Mouse (Mus musculus) adrenal gland, adult 18-20 months (tissue): ENCODE measurements around the gene Qser1. TPM values are rescaled to one million over a fixed set of nuclear protein-coding genes. Genes with fewer than 3 reads are reported as not detected.
A peak's percentile ranks its signal among the peaks of the same experiment; 100 is the strongest.
"Not testable (repeated sequence)": the region's sequence is repeated elsewhere in the genome, so short reads cannot be mapped to it uniquely, and the experiment has no call there.

Experiments
- DNase-seq, 2 experiments: peaks; one replicate each; pipeline ENCODE4 v3.0.0; 2021 to 2022; ENCODE audit warnings: low spot score in 2 of 2
- long read RNA-seq, 2 experiments: library from polyadenylated mRNA; stranded (forward); transcript quantifications; one replicate each; pipeline ENCODE4 v2.0.0; 2021
- total RNA-seq, 2 experiments: library from RNA; stranded (reverse); gene quantifications; 1 replicate in 1 of 2; 2 replicates in 1 of 2; pipeline ENCODE4 v1.2.3; 2021

The Qser1 gene
- total RNA-seq, result 10 to 100 TPM; 20.4 to 21.6 TPM
- long read RNA-seq, experiment 1, full-length matches to known transcripts, result 1 of 2 reads
- long read RNA-seq, experiment 1, partial matches to known transcripts, result 0 of 2 reads
- long read RNA-seq, experiment 1, other reads (novel, unspliced or antisense), result 1 of 2 reads
- long read RNA-seq, experiment 2, partial matches to known transcripts, result 2 of 6 reads
- long read RNA-seq, experiment 2, other reads (novel, unspliced or antisense), result 4 of 6 reads

DNA sequence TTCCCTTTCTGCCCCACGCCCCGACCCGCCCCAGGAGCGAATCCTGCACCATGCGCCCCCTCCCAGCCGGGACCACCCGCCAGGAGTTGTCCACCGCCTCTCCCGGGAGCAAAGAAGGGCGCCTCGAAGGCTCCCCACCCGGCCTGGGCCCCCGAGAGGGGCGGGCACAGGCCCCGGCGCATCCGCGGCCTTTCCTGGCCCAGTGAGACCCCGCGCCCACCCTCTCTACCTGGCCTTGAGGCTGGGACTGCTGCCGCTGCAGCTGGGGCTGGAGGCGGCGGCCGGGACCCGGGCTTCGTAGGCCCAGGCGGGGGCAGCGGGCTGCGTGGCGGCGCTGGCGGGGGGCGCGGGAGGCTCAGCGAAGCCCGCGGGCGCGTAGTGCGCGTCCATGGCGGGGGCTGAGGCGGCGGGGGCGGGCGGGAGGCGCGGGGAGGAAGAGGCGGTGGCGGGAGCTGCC, at the start of gene Qser1:
Qser1 (minus strand) TSS at position 390 of the 457 bp plus-strand sequence.
- DNase-seq, result no peak

DNA sequence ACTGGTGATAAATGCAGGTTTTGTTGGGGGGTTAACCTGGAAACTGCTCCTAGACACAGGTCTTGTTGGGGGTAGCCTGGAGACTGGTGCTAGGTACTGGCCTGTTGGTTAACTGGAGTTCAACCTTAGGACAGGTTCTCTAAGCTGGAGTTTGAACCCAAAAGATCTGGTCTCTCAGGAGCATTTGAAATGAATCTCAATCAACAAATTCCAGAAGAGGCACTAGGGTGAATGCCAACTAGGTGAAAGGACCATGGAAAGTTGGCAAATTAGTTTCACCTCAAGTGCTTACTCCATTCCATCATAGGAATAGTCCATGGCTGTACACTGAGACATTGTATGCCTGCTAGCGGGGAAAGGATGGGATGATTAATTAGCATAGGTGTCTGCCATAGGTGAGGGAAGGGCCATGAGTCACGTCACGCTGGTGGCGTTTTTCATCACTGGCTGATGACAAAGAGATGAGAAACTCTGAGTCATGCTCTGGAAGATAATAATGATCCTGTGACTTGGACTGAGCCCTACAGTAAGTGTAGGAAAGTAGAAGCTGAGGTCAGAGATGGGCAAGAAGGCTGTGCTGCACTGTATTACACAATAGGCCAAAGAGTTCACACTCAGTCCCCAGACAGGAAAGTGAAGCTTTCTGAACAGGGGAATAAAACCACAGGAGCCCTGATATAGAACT, 47.8 kb upstream of the Qser1 start:
- DNase-seq, result no peak

DNA sequence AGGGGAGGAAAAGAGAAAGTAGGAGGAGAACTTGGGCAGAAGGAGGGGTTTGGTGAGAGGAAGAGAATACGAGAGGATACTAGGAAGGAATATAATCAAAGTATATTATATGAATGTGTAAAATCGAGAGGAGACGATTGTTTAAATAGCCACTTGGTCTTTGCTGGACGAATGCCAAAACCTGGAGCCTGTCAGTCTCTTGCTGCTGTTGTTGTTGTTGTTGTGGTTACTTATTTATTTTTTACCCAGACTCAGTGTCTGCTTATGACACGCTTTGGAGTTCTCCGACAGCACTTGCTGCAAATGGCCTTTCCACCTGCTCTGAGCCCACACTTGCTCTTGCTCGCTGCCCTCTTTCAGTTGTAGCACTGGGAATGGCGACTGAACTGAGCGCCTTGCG, 43.9 kb upstream of the Qser1 start:
- no peak for DNase-seq

DNA sequence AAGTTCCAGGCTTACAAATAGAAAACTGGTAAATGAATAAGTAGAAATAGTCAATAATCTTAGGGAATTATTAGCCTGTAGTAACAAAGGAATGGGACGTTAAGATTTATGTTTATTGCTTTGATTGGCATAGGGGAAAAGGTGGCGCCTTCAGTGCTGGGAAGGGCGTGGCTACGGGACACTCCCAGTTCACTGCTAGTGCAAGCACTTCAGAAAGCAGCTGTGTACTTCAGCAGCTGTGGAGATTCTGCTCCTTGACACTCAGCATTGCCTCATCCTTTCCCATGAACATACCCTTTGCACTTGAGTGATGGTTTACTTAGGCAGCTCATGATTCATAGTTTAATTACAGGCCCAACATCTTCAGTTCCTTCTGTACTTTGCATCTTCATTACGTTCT, 42.5 kb upstream of the Qser1 start:
- DNase-seq, result no peak

DNA sequence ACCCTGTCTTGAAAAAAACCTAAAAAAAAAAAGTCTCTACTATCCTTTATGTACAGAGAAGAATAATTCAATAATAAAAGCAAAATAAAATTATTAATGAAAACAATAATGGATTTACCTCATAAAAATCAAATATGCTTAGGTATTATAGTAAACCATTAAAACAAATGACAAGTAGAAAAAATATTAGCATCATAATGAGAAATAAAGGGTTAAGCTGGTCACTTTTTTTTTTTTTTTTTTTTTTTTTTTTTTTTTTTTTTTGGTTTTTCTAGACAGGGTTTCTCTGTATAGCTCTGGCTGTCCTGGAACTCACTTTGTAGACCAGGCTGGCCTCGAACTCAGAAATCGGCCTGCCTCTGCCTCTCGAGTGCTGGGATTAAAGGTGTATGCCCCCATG, 41.5 kb upstream of the Qser1 start:
- DNase-seq, result not testable (repeated sequence)

DNA sequence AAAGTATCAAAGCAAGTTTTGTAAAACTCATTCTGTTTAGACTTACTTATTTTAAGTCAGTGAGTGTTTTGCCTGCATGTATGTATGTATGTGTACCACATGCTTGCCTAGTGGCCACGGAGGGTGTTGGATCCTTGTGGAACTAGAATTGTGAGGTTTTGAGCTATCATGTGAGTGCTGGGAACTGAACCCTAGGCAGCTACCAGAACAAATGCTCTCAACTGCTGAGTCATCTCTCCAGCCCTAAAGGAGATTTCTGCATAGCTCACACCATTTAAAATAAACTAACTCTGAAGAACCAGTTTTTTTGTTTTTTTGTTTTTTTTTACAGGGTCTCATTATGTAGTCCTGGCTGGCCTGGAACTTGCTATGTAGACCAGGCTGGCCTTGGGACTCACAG, 39.7 kb upstream of the Qser1 start:
- DNase-seq, result no peak

DNA sequence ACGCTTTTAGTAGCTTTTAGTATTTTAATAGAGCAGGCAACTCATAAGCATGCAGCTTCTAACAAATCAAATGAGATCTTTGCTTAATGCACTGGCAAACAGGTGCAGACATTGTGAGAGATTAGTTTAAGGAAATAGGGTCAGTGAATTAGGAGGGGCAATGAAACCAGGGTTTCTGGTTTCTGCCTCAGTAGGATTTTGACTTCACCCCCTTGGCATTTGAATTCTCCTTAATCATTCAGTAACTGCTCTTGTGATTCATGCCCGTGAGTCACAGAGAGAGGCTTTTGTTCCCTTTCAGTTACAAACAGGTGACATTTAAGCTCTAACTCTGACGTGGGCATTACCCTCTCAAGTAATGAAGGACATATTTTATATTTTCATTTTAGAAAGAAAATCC, 39.2 kb upstream of the Qser1 start:
- DNase-seq, result no peak

DNA sequence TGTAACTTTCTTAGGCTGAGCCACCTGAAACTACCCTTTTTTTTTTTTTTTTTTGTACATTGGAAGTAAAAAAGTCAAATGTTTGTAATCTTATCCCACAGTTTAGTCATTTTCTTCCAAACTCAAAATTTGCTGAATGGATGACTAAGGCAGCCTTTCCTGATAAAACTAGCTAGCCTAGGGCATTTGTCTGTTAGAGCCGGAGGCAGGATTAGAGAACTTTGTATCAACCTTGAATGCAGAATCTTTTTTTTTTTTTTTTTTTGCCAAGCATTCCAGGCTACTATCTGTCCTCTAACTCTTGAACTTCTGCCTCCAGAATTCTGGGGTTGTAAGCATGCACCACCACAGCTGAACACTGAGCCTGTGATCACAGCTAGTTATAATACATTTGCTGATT, 38.3 kb upstream of the Qser1 start:
- DNase-seq, result no peak

DNA sequence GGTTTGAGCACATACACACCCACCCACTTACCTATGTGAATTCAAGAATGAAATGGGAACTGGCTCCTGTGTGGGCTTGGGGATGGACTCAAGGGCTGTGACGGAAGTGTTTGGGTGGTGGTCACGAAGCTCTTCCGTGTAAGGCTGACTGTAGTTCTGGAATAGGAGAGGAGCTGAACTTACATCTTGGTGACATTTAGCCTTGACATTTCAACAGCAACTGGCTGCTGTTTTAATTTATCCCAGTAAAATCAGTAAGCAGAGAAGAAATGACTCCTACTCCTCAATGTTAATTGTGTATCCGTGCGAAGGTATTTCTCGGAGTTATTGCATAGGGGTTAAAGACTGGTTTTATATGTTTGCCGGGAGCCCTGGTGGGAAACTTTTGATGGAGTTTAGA, 36.0 kb upstream of the Qser1 start:
- no peak for DNase-seq

DNA sequence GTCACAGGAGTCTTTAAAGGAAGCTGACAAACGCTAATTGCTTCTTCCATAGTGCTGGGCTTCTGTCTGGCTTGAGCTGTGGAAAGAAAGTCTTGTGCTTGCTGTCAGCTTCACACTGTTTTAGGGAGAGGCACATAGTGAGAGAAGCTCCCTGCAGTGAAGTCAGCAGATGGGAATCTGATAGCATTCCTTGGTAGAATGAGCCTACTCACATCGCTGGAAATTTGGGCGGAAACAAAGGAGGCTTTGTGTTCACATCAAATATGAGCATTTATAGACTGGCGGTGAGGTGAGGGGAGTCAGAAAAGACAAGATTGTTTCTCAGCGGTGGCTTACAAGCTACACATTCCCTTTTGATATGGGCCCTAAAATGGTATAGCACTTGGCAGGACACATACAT, 35.1 kb upstream of the Qser1 start:
- no peak for DNase-seq

DNA sequence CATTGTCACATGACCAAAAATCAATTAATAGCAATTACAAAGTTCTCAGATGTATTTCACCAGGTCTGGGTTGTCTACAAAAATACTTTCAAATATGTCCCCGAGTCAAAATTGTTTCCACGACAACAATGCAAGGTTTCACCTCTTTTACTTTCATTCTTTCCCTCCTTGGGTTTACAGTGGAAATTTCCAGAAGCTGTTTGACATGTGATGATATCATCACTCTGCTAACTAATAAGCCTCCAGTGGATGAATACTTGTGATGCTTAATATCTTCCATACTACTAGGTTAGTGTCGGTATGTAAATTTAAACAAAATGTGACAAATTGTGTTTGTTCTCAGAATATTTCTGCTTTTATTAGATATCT, 33.4 kb upstream of the Qser1 start:
- no peak for DNase-seq

DNA sequence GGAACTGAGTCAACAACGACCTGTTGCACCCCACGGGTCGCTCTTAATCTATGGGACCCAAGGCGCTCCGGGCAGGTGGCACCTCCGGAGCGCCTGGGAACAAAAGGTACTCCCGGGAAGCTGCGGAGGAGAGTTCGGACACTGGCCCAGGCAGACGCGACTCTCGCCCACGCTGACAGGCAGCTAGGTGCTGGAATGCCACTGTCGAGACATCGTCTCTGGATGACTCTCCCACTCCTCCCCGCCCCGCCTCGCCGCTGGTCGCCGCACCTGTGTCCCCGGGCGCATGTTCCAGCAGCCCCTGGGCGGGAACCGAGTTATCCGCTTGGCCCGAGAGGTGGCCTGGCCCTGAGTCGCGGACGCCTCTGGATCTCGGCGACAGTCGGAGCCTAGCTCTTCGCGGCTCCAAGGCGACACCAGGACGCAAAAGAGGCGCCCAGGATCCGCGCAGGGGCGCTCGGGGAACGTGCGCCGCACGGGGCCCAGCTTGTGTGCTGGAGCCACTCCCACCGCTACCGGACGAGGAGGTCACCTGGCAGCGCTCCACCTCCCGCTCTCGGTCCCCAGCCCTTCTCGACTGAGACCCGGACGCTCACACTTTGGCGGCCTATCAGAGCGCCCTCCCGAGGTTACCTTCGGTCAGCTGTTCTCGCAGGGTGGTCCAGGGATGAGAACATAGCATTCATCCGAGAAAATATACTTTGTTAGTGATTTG, 32.9 kb upstream of the Qser1 start, which contains the start of gene Prrg4:
Prrg4 (minus strand) TSS at position 601 of the 715 bp plus-strand sequence.
- DNase-seq, result peak; percentile 72 to 73

DNA sequence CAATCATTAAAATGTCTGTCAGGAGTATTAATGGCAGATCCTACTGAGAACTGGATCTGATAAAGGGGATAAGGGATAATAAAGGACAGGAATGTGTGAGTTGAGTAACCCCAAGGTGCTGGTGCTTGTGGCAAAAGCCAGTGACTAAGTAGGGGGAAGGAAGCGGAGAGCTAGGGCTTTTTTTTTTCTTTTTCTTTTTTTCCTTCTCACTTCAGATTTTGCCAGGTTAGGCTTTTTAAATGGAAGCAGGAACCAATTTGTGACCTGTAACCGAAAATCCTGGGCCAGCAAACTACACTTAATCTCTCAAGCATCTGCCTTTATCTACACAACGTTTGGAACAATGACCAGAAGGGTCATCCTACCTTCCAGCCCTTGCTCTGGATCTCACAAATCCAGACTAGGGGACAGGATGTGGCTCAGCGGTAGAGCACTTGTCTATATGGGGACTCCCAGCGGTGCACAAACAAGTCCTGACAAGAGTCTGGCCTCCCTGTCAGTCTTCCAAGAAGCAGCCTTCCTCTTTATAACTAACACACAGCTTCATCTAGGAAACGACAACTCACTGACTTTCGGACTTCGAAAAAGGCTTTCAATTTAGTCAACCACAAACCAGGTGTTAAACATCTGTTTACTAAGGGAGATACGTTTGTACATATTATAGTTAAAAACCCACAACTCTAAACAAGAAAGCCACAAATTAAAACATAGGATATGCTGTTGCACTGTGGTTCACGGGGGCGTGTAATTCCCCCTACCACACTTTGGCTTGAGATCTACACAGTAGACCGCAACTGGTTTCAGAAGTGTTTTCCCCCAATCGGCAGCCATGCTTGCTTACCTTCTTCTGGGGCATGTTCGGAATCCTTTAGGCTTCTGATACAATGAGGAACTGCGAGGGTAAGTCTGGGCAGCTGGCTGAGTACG, 31.9 kb upstream of the Qser1 start:
- no peak for DNase-seq

DNA sequence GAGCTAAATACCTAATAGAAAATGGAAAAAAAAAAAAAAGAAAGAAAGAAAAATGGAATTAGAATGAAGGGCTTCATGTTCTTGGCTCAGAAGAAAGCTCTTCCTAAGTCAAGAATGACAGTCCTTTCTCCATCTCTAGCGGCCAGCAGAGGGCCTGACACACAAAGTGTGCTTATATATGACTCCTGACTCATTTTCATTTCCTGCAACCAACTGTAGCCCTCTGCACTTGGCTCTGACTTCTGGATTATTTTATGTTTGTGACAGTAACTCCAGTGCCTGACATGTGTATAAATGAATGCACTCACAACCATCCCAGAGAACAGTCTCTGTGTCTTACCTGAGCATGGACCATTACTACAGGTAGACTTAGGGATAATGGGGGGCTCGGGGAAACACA, 31.1 kb upstream of the Qser1 start:
- DNase-seq, result no peak

DNA sequence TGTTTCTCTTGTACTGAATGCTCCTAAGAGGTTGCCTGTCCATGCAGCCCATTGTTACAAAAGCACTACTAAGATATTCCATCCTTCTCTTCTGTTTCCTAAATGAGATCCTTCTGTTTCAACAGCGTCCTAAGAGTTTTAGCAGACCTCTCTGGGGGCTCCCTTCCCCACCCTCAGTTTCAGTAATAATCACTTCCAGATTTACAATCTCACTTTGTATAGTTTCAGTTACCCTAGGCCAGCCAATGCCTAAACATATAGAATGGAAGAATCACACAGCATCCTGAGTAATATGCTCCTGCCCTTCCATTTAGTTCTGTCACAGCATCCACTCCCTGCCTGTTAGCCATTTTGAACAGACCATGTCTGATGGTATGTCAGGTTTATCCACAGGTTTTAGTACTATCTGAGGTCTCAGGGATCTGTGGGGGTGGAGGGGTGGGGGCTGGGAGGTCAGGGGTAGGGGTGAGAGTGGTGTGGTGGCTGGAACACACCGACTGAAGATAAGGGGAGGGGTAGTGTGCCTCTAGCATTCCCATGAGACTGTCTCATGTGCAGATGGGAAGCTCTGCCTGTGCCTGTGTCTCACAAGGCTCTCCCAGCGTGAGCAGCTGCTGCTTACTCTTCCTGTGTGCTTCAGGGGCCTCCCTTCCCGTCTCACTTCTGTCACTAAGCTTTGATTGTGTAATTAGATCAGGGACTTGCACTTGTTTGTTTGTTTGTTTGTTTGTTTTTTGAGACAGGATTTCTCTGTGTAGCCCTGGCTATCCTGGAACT, 30.3 kb upstream of the Qser1 start:
- DNase-seq, result no peak

DNA sequence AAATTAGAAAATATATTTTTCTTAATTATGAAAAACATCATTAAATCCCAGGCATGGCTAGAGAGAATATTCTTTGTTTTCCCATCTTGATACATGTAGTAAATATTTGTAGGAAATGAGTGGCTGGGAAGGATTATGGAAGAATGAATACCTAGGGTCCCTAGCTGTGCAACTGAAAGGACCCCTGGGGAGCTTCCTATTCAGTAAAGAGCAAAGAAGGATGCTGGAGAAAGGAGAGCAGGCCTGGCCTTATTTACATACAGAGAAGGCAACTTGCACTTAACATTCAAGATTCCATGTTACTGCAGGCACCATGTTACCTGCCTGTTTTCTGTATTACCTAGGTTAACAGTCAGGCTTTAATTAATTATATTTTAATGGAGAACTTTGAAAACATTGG, 26.0 kb upstream of the Qser1 start:
- DNase-seq, result no peak

DNA sequence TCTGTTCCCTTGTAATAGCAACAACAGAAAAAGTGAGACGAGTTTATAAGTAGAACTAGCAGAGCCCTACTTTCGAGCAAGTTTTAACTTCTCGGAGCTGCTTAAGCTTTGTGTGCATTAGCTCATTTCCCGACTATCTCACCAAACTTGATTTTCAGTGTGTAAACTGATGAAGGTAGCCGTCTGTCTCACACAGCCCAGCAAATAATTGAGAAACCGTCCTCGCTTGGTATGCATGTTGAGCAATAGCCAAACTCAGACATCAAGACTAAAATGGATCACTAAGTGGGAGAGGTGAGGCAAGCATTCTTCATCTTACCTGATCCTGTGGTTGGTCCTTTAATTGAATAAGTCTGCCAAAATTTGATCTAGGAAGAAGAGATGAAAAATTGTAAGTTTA, 25.2 kb upstream of the Qser1 start:
- no peak for DNase-seq

DNA sequence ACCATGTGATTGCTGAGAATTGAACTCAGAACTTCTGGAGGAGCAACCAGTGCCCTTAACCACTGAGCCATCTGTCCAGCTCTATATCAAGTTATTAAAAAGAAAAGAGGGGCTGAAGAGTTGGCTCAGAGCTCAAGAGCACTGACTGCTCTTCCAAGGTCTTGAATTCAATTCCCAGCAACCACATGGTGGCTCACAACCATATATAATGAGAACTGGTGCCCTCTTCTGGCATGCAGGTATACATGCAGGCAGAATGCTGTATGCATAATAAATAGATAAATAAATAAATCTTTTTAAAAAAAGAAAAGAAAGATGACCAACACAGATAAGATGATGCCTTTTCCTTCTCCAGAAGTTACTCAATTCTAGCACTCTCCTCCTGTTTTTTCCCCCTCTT, 24.4 kb upstream of the Qser1 start:
- no peak for DNase-seq

DNA sequence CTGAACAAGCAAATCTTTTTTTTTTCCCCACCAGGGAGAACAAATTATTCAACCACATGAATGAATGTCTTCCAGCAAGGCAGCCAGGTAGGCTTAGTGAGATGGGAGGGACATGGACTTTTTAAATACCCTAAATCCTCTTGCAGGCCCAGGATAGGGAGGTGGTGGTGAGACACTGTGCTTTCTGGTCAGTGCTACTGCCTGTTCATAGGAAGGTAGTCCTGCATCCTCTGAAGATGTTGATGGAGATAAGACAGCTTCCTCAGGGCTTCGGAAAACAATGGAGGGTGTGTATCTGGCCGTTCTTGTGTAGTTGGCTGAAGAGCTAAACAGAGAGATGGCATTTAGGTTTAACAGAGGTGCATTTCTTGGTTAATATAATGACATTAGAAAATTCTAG, 15.9 kb upstream of the Qser1 start:
- no peak for DNase-seq

DNA sequence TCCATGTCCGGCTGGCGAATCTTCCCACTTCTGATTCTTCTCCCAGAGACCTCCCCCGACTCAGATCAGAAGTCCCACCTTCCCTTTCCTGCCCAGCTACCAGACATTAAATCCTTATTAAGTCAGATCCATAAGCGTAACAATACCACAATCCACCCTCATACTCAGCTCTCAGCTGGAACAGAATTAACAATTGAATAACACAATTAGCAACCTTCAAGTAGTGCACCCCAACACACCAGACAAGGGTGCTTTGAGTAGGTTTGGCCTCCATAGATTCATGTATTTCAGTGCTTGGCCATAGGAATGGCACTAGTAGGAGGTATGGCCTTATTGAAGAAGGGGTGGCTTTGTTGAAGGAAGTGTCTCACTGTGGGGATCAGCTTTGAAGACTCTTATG, 9.6 kb upstream of the Qser1 start:
- DNase-seq, result no peak
